8 mouse cellular contexts compared by ENCODE assay signal in the genomic region with DNA sequence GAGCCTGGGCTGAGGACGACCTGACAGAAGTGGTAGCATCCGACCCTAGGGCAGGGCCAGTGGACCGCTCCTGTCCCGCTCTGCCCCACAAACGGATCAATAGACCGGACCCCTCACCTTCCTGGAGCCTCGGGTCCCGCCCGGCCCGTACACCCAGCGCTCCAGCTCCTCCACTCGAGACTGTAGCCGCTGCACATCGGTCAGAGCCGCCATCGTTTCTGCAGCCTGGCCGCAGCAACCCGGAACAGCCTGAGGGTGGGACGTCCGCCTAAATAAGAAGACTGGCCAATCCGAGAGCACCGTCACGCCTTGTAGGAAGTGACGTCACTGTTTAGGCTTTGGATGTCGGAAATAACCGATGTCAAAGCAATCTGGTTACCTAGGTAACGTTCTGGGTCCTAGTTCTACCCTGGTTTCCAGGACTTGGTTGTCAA. TPM values are rescaled to one million over a fixed set of nuclear protein-coding genes. Genes with fewer than 3 reads are reported as not detected.
DNase-seq lines count a peak whose midpoint lies in the region; ATAC-seq and TF ChIP-seq lines count a peak whose summit lies in the region.

A gene (minus strand): TSS at position 253 of the 434 bp plus-strand sequence.

- peak; percentile 99 for ATAC-seq in erythroid progenitor cell, adult 5-6 weeks (replicated peaks; ENCODE audit: low FRiP score, poor library complexity, severe bottlenecking)
- ATAC-seq in heart, embryonic 12.5 days (ENCODE audit: insufficient number of reproducible peaks, low FRiP score), result peak; percentile 95
- ATAC-seq in kidney, postnatal 0 days (replicated peaks; ENCODE audit: low FRiP score, low read depth), result peak; percentile 96
- peak; percentile 93 for ATAC-seq in liver, embryonic 11.5 days (replicated peaks; ENCODE audit: low FRiP score)
- peak; percentile 94 for ATAC-seq in stomach, embryonic 14.5 days (ENCODE audit: insufficient number of reproducible peaks, insufficient read depth, low FRiP score, low read depth)

- H3K9me3 ChIP-seq in heart, embryonic 12.5 days (replicated peaks), result no peaks in the 10 kb centered on the region
- no peaks in the 10 kb centered on the region for H3K9me3 ChIP-seq in kidney, postnatal 0 days (replicated peaks; ENCODE audit: low read length)
- no peaks in the 10 kb centered on the region for H3K9me3 ChIP-seq in liver, embryonic 11.5 days (ENCODE audit: control insufficient read depth, low read length)
- no peaks in the 10 kb centered on the region for H3K9me3 ChIP-seq in stomach, embryonic 14.5 days (ENCODE audit: control insufficient read depth, low read depth, low read length)

- WGBS in heart, embryonic 12.5 days, result under 1% methylated on average over 27 of the region's 27 CpGs
- WGBS in kidney, postnatal 0 days, result under 1% methylated on average over 27 of the region's 27 CpGs
- under 1% methylated on average over 27 of the region's 27 CpGs for WGBS in liver, embryonic 11.5 days
- WGBS in stomach, embryonic 14.5 days, result under 1% methylated on average over 27 of the region's 27 CpGs

- H3K36me3 ChIP-seq in heart, embryonic 12.5 days, result peaks cover 27% of the 10 kb centered on the region
- H3K36me3 ChIP-seq in kidney, postnatal 0 days (ENCODE audit: insufficient read depth, low read length), result peaks cover 19% of the 10 kb centered on the region
- no peaks in the 10 kb centered on the region for H3K36me3 ChIP-seq in liver, embryonic 11.5 days (ENCODE audit: control insufficient read depth, insufficient read depth, low read length)
- peaks cover 15% of the 10 kb centered on the region; the same call in 1 of the 2 replicates for H3K36me3 ChIP-seq in stomach, embryonic 14.5 days (ENCODE audit: control insufficient read depth, insufficient read depth, low read length)

- peak; percentile 94 for DNase-seq in CD4-positive helper T cell, adult 2 months (ENCODE audit: low read depth, low spot score)
- peak; percentile 99 for DNase-seq in brain, embryonic 14.5 days (ENCODE audit: low read depth)
- peak; percentile 100 for DNase-seq in kidney, postnatal 0 days (ENCODE audit: low spot score)
- peak; percentile 70 for DNase-seq in liver, embryonic 11.5 days (ENCODE audit: low spot score)
- DNase-seq in naive thymus-derived CD4-positive, alpha-beta T cell, adult 2 months (ENCODE audit: low read depth), result peak; percentile 93

- H3K4me1 ChIP-seq in heart, embryonic 12.5 days (replicated peaks), result peaks cover 16% of the 10 kb centered on the region
- peaks cover 6% of the 10 kb centered on the region for H3K4me1 ChIP-seq in kidney, postnatal 0 days (replicated peaks; ENCODE audit: insufficient read depth, low read length)
- H3K4me1 ChIP-seq in liver, embryonic 11.5 days (replicated peaks; ENCODE audit: control insufficient read depth, insufficient read depth, low read length), result peaks cover 12% of the 10 kb centered on the region; the same call in 1 of the 2 replicates
- peaks cover 7% of the 10 kb centered on the region; the same call in 1 of the 2 replicates for H3K4me1 ChIP-seq in stomach, embryonic 14.5 days (ENCODE audit: control insufficient read depth, insufficient read depth, low read length)

- H3K27ac ChIP-seq in heart, embryonic 12.5 days (ENCODE audit: poor library complexity, severe bottlenecking), result no peak within 1 kb of the TSS
- no peak within 1 kb of the TSS for H3K27ac ChIP-seq in kidney, postnatal 0 days
- no peak within 1 kb of the TSS for H3K27ac ChIP-seq in liver, embryonic 11.5 days (ENCODE audit: low read depth, low read length)
- no peak within 1 kb of the TSS for H3K27ac ChIP-seq in stomach, embryonic 14.5 days (ENCODE audit: low read length)

- TF ChIP-seq CTCF in brain, embryonic 14.5 days (IDR thresholded peaks at IDR 0.05; ENCODE audit: borderline replicate concordance, extremely low read depth, insufficient read depth, insufficient read length), result no peak
- TF ChIP-seq CTCF in kidney, postnatal 0 days (IDR thresholded peaks at IDR 0.05; ENCODE audit: low read depth), result no peak

- H3K4me3 ChIP-seq in heart, embryonic 12.5 days, result peak within 1 kb of the TSS; percentile 78
- peak within 1 kb of the TSS; percentile 75 for H3K4me3 ChIP-seq in kidney, postnatal 0 days (replicated peaks; ENCODE audit: low read depth, low read length)
- H3K4me3 ChIP-seq in liver, embryonic 11.5 days (ENCODE audit: low read depth, low read length), result peak within 1 kb of the TSS; percentile 75
- peak within 1 kb of the TSS; percentile 91 for H3K4me3 ChIP-seq in stomach, embryonic 14.5 days (ENCODE audit: low read depth, low read length)

- TF ChIP-seq POLR2A in brain, embryonic 14.5 days (IDR thresholded peaks at IDR 0.05; ENCODE audit: borderline replicate concordance, extremely low read depth, insufficient read depth, insufficient read length, poor library complexity, severe bottlenecking), result peak; percentile 62; the same call in 1 of the 2 replicates

- H3K4me2 ChIP-seq in heart, embryonic 12.5 days, result peak within 1 kb of the TSS; percentile 84
- peak within 1 kb of the TSS; percentile 79 for H3K4me2 ChIP-seq in kidney, postnatal 0 days (ENCODE audit: low read length)
- peak within 1 kb of the TSS; percentile 84 for H3K4me2 ChIP-seq in liver, embryonic 11.5 days
- H3K4me2 ChIP-seq in stomach, embryonic 14.5 days (replicated peaks; ENCODE audit: low read depth, low read length), result peak within 1 kb of the TSS; percentile 58

- peaks cover 44% of the 10 kb centered on the region for H3K27me3 ChIP-seq in heart, embryonic 12.5 days (replicated peaks)
- H3K27me3 ChIP-seq in kidney, postnatal 0 days (ENCODE audit: insufficient read depth, low read length), result peaks cover 33% of the 10 kb centered on the region
- peaks cover 42% of the 10 kb centered on the region for H3K27me3 ChIP-seq in liver, embryonic 11.5 days (replicated peaks; ENCODE audit: control insufficient read depth, insufficient read depth, low read length)
- H3K27me3 ChIP-seq in stomach, embryonic 14.5 days (ENCODE audit: control insufficient read depth, insufficient read depth, low read length), result peaks cover 35% of the 10 kb centered on the region

- H3K9ac ChIP-seq in heart, embryonic 12.5 days, result peak within 1 kb of the TSS; percentile 85
- H3K9ac ChIP-seq in kidney, postnatal 0 days (ENCODE audit: low read depth, low read length), result peak within 1 kb of the TSS; percentile 80
- H3K9ac ChIP-seq in liver, embryonic 11.5 days (ENCODE audit: low read depth, low read length), result peak within 1 kb of the TSS; percentile 85
- H3K9ac ChIP-seq in stomach, embryonic 14.5 days (replicated peaks; ENCODE audit: low read depth, low read length), result peak within 1 kb of the TSS; percentile 84

RNA-seq across cellular contexts. Expression of the gene that starts here (rescaled TPM):
- 157 and 186 TPM in 2 replicates for polyA plus RNA-seq in brain, embryonic 14.5 days (2012; rRNA removed)
- 16.8 and 51.2 TPM in 2 replicates for total RNA-seq in erythroid progenitor cell, adult 5-6 weeks (2015; ENCODE audit: low replicate concordance)
- total RNA-seq in erythroid progenitor cell, adult 5-6 weeks (2017; ENCODE audit: low replicate concordance), result 18.4 and 33.0 TPM in 2 replicates
- polyA plus RNA-seq in heart, embryonic 12.5 days (2016; fragmentation: Nextera tagmentation; extraction: Ambion mirVana), result 113 and 118 TPM in 2 replicates
- polyA plus RNA-seq in kidney, postnatal 0 days (2015; fragmentation: Nextera tagmentation; extraction: Ambion mirVana), result 152 and 154 TPM in 2 replicates
- 107 and 118 TPM in 2 replicates for polyA plus RNA-seq in liver, embryonic 11.5 days (2014; fragmentation: Nextera tagmentation; extraction: Ambion mirVana)
- polyA plus RNA-seq in stomach, embryonic 14.5 days (2014; fragmentation: Nextera tagmentation; extraction: Ambion mirVana), result 121 and 126 TPM in 2 replicates
